Mouse (Mus musculus): ENCODE results near the gene Sat2.

Sat2 gene

GRCm38 (mm10) chr11:69621571-69622268 is at the start of gene Sat2:
Gene Sat2 (plus strand): TSS chr11:69622024.
- H3K4me3 ChIP-seq (replicated peaks; ENCODE audit: low read length): peak within 1 kb of the TSS; percentile 73
- peaks cover 29% of the 10 kb centered on the region for H3K4me1 ChIP-seq (replicated peaks; ENCODE audit: low read depth, low read length)
- TF ChIP-seq NANOG (IDR thresholded peaks at IDR 0.05; ENCODE audit: borderline replicate concordance, low read length): no peak
- TF ChIP-seq POU5F1 (IDR thresholded peaks at IDR 0.05; ENCODE audit: borderline replicate concordance, low read length): no peak
- no peak for TF ChIP-seq CTCF (conservative IDR thresholded peaks at IDR 0.05; ENCODE audit: low read length)
- H3K27me3 ChIP-seq (ENCODE audit: insufficient read depth, low read length): peaks cover 17% of the 10 kb centered on the region
- no peaks in the 10 kb centered on the region for H3K9me3 ChIP-seq (ENCODE audit: low read length)
- H3K36me3 ChIP-seq (ENCODE audit: insufficient read depth, low read length): no peaks in the 10 kb centered on the region

- no peak overlapping the region for H3K4me3 ChIP-seq (replicated peaks; ENCODE audit: low read length)
Observed at GRCm38 (mm10) chr11:69575220-69575619, 46.6 kb upstream of the Sat2 start.

DNA sequence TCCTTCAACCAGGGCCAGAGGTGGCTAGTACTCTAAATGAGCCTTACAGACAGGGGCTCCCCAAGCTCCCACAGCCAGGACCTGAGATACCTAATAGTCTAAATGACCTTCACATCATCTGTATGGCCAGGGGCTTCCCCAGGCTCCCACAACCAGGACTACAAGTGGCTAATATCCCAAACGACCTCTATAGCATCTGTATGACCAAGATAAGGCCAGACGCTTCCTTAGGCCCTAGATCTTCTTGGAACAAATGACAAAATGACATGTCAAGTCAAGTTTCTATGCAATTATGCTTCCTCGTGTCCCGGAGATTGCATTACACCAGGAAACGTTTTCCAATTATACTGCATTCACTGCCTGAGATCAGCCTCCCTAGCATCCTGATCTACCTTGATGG is 45.5 kb upstream of the Sat2 start:
- H3K36me3 ChIP-seq (ENCODE audit: insufficient read depth, low read length): peaks cover 68% of the 10 kb centered on the region
- no peak overlapping the region for H3K4me3 ChIP-seq (replicated peaks; ENCODE audit: low read length)
- TF ChIP-seq NANOG (IDR thresholded peaks at IDR 0.05; ENCODE audit: borderline replicate concordance, low read length) (no peak), POU5F1 (IDR thresholded peaks at IDR 0.05; ENCODE audit: borderline replicate concordance, low read length) (no peak), CTCF (conservative IDR thresholded peaks at IDR 0.05; ENCODE audit: low read length) (no peak)
- no peaks in the 10 kb centered on the region for H3K9me3 ChIP-seq (ENCODE audit: low read length)
- H3K4me1 ChIP-seq (replicated peaks; ENCODE audit: low read depth, low read length): peaks cover 77% of the 10 kb centered on the region
- no peaks in the 10 kb centered on the region for H3K27me3 ChIP-seq (ENCODE audit: insufficient read depth, low read length)

More at GRCm38 (mm10) chr11:69575220-69575619, 46.6 kb upstream of the Sat2 start:
- H3K36me3 ChIP-seq (ENCODE audit: insufficient read depth, low read length): peaks cover 79% of the 10 kb centered on the region
- H3K4me1 ChIP-seq (replicated peaks; ENCODE audit: low read depth, low read length): peaks cover 87% of the 10 kb centered on the region
- no peak for TF ChIP-seq NANOG (IDR thresholded peaks at IDR 0.05; ENCODE audit: borderline replicate concordance, low read length)
- peak; percentile 55 for TF ChIP-seq CTCF (conservative IDR thresholded peaks at IDR 0.05; ENCODE audit: low read length)
- no peaks in the 10 kb centered on the region for H3K27me3 ChIP-seq (ENCODE audit: insufficient read depth, low read length)
- H3K9me3 ChIP-seq (ENCODE audit: low read length): no peaks in the 10 kb centered on the region

DNA sequence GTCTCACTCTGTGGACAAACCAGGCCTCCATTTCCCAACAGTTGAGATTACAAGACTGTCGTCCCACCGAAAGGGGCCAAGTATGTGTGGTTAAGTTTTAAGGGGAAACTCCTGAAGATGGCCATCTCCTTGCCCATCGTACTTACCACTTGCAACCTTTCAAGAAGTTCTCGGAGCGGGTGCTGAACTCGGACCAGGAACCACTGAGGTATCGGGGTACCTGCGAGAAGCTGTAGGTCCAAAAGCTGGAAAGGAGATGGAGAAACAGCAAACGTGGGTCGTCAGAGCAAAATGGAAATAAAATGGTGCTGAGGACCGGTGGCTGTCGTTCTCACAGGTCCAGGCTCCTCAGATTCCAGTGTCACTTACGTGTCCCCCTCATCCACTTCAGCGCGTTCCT is 43.5 kb upstream of the Sat2 start:
- Histone ChIP-seq H3K36me3 (ENCODE audit: insufficient read depth, low read length) (peaks cover 60% of the 10 kb centered on the region), H3K4me3 (replicated peaks; ENCODE audit: low read length) (peak overlapping the region; percentile 99), H3K4me1 (replicated peaks; ENCODE audit: low read depth, low read length) (peaks cover 69% of the 10 kb centered on the region), H3K9me3 (ENCODE audit: low read length) (no peaks in the 10 kb centered on the region), H3K27me3 (ENCODE audit: insufficient read depth, low read length) (no peaks in the 10 kb centered on the region)
- no peak for TF ChIP-seq NANOG (IDR thresholded peaks at IDR 0.05; ENCODE audit: borderline replicate concordance, low read length)
- no peak for TF ChIP-seq CTCF (conservative IDR thresholded peaks at IDR 0.05; ENCODE audit: low read length)
- TF ChIP-seq POU5F1 (IDR thresholded peaks at IDR 0.05; ENCODE audit: borderline replicate concordance, low read length): no peak

DNA sequence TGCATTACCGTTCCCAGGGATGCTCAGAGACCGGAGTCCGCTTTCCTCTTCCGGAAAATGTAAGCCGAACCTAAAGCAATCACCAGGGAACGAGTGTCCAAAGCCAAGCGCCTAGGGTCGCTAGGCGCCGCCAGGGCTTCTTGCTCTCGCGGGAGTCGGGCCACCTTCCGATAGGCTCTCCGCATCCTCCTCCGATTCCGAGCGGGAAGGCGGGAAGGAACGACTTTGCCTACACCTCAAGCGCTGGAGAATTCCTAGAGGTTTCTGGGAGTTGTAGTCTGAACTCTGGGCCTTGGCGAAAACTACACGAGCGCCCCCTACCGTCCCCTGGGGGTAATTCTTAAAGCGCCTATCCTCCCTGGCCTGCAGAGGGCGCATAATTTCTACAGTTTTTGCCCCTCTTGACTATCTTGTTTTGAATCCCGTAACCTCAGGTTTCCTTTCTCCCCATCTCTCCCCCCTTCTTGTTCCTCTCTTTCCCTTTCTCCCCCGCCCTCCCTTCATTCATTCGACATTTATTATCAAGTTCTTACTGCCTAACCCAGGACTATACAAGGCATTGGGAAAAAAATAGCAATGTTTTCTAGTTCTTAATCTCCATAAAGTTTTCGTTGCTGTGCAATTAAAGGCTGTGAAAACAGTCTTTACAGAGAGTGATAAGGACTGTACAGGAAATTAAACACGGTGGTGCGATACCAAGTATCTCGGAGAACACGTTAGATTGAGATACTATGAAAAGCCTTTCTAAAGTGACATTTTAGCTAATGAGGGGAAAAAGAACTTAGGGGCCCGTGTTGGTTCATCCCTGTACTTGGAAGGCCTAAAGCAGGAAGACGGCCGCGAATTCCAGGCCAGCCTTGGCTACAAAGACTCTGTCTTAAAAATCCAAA is 42.5 kb upstream of the Sat2 start:
- TF ChIP-seq CTCF (conservative IDR thresholded peaks at IDR 0.05; ENCODE audit: low read length): peak; percentile 99
- no peak for TF ChIP-seq POU5F1 (IDR thresholded peaks at IDR 0.05; ENCODE audit: borderline replicate concordance, low read length)
- Histone ChIP-seq H3K27me3 (ENCODE audit: insufficient read depth, low read length) (no peaks in the 10 kb centered on the region), H3K4me1 (replicated peaks; ENCODE audit: low read depth, low read length) (peaks cover 71% of the 10 kb centered on the region), H3K36me3 (ENCODE audit: insufficient read depth, low read length) (peaks cover 60% of the 10 kb centered on the region), H3K4me3 (replicated peaks; ENCODE audit: low read length) (peak overlapping the region; percentile 99), H3K9me3 (ENCODE audit: low read length) (no peaks in the 10 kb centered on the region)

GRCm38 (mm10) chr11:69580091-69580514 is 41.7 kb upstream of the Sat2 start, which contains the start of the genes Wrap53 and Trp53:
Gene Wrap53 (minus strand): TSS chr11:69580255.
Gene Trp53 (plus strand): TSS chr11:69580359.
- peaks cover 60% of the 10 kb centered on the region for H3K36me3 ChIP-seq (ENCODE audit: insufficient read depth, low read length)
- H3K27me3 ChIP-seq (ENCODE audit: insufficient read depth, low read length): no peaks in the 10 kb centered on the region
- H3K4me1 ChIP-seq (replicated peaks; ENCODE audit: low read depth, low read length): peaks cover 71% of the 10 kb centered on the region
- H3K4me3 ChIP-seq (replicated peaks; ENCODE audit: low read length): peak within 1 kb of the TSS; percentile 99
- no peaks in the 10 kb centered on the region for H3K9me3 ChIP-seq (ENCODE audit: low read length)
- TF ChIP-seq NANOG (IDR thresholded peaks at IDR 0.05; ENCODE audit: borderline replicate concordance, low read length): no peak
- no peak for TF ChIP-seq CTCF (conservative IDR thresholded peaks at IDR 0.05; ENCODE audit: low read length)
- TF ChIP-seq POU5F1 (IDR thresholded peaks at IDR 0.05; ENCODE audit: borderline replicate concordance, low read length): no peak

- TF ChIP-seq NANOG (IDR thresholded peaks at IDR 0.05; ENCODE audit: borderline replicate concordance, low read length): no peak
- TF ChIP-seq POU5F1 (IDR thresholded peaks at IDR 0.05; ENCODE audit: borderline replicate concordance, low read length): no peak
- TF ChIP-seq CTCF (conservative IDR thresholded peaks at IDR 0.05; ENCODE audit: low read length): no peak
- no peaks in the 10 kb centered on the region for H3K27me3 ChIP-seq (ENCODE audit: insufficient read depth, low read length)
- peaks cover 71% of the 10 kb centered on the region for H3K4me1 ChIP-seq (replicated peaks; ENCODE audit: low read depth, low read length)
- H3K36me3 ChIP-seq (ENCODE audit: insufficient read depth, low read length): peaks cover 60% of the 10 kb centered on the region
- peak overlapping the region; percentile 98 for H3K4me3 ChIP-seq (replicated peaks; ENCODE audit: low read length)
- H3K9me3 ChIP-seq (ENCODE audit: low read length): no peaks in the 10 kb centered on the region
Observed at GRCm38 (mm10) chr11:69580572-69581146, 41.2 kb upstream of the Sat2 start.

GRCm38 (mm10) chr11:69581147-69581688 is 40.6 kb upstream of the Sat2 start:
- Histone ChIP-seq H3K4me1 (replicated peaks; ENCODE audit: low read depth, low read length) (peaks cover 71% of the 10 kb centered on the region), H3K27me3 (ENCODE audit: insufficient read depth, low read length) (no peaks in the 10 kb centered on the region), H3K36me3 (ENCODE audit: insufficient read depth, low read length) (peaks cover 60% of the 10 kb centered on the region), H3K4me3 (replicated peaks; ENCODE audit: low read length) (peak overlapping the region; percentile 98), H3K9me3 (ENCODE audit: low read length) (no peaks in the 10 kb centered on the region)
- TF ChIP-seq POU5F1 (IDR thresholded peaks at IDR 0.05; ENCODE audit: borderline replicate concordance, low read length) (no peak), NANOG (IDR thresholded peaks at IDR 0.05; ENCODE audit: borderline replicate concordance, low read length) (no peak), CTCF (conservative IDR thresholded peaks at IDR 0.05; ENCODE audit: low read length) (no peak)

All from E14TG2a.4 (cell line).